Mouse (Mus musculus) liver, embryonic 14.5 days (tissue): ENCODE results near the gene Agpat4. TPM values are rescaled to one million over a fixed set of nuclear protein-coding genes. Genes with fewer than 3 reads are reported as not detected.

Experiments used
- ATAC-seq: fragments of 200-750 bp; cut with Nextera tagmentation; 2 replicates; pipeline ENCODE4 v1.8.0; 2017; ENCODE audit warnings: moderate number of reproducible peaks, mild to moderate bottlenecking, moderate library complexity; ENCODE audit not compliant: insufficient read depth
- DNase-seq, 3 experiments: peaks; one replicate each; pipeline ENCODE4 v3.0.0-alpha.2; 2012 to 2013; ENCODE audit warnings: low read depth in 3 of 3, low spot score in 3 of 3
- H3K27ac ChIP-seq: fragments of 300-500 bp; sonication (generic); 2 replicates; pipeline ENCODE4 v1.5.1; 2014; ENCODE audit warnings: moderate library complexity, mild to moderate bottlenecking, control low read depth, inconsistent platforms
- H3K27me3 ChIP-seq: fragments of 300-500 bp; sonication (generic); 2 replicates; pipeline ENCODE4 v1.6.1; 2014; ENCODE audit warnings: mild to moderate bottlenecking, low read length, moderate library complexity; ENCODE audit not compliant: control insufficient read depth, insufficient read depth
- H3K36me3 ChIP-seq: fragments of 300-500 bp; sonication (generic); replicated peaks from 2 replicates; pipeline ENCODE4 v1.6.1; 2014; ENCODE audit warnings: low read depth; ENCODE audit not compliant: control insufficient read depth, insufficient read depth
- H3K4me1 ChIP-seq, 2 experiments: fragments of 200-500 bp in 1 of 2; fragments of 300-500 bp in 1 of 2; sonication (generic) in 1 of 2; replicated peaks; 2 replicates each; pipeline ENCODE4 v1.6.1; 2012 to 2014; ENCODE audit warnings: antibody characterized with exemption in 1 of 2, inconsistent platforms in 1 of 2, low read length in 1 of 2; ENCODE audit not compliant: control insufficient read depth in 2 of 2, insufficient read depth in 2 of 2
- H3K4me2 ChIP-seq: fragments of 300-500 bp; sonication (generic); 2 replicates; pipeline ENCODE4 v1.6.1; 2014; ENCODE audit warnings: low read depth, mild to moderate bottlenecking, control low read depth, moderate library complexity
- H3K4me3 ChIP-seq, 2 experiments: fragments of 200-500 bp in 1 of 2; fragments of 300-500 bp in 1 of 2; sonication (generic) in 1 of 2; 2 replicates each; pipeline ENCODE4 v1.5.1; 2012 to 2014; ENCODE audit warnings: low read depth in 2 of 2, low read length in 2 of 2, mild to moderate bottlenecking in 2 of 2, control low read depth in 1 of 2, inconsistent platforms in 1 of 2, moderate library complexity in 1 of 2; ENCODE audit not compliant: insufficient read depth in 1 of 2
- H3K9ac ChIP-seq: fragments of 300-500 bp; sonication (generic); replicated peaks from 2 replicates; pipeline ENCODE4 v1.6.1; 2014; ENCODE audit warnings: mild to moderate bottlenecking, control low read depth, moderate library complexity
- H3K9me3 ChIP-seq: fragments of 300-500 bp; sonication (generic); 2 replicates; pipeline ENCODE4 v1.6.1; 2016; ENCODE audit warnings: low read length, mixed read lengths; ENCODE audit not compliant: control insufficient read depth
- CTCF ChIP-seq: IDR thresholded peaks from 2 replicates; pipeline ENCODE4 v1.5.1; 2016; ENCODE audit warnings: antibody characterized with exemption, low read depth, control low read depth
- EP300 ChIP-seq: IDR thresholded peaks from 2 replicates; pipeline ENCODE4 v1.6.1; 2016; ENCODE audit warnings: antibody characterized with exemption, low read depth
- WGBS: fragments of 180-500 bp; shearing (Covaris S2); extraction: QIAGEN DNeasy Blood & Tissue Kit; methylation state at CpG from one replicate; pipeline ENCODE4 v1.1.7; 2014; ENCODE audit not compliant: insufficient replicate concordance; 5-methylcytosine and 5-hydroxymethylcytosine counted together
- polyA plus RNA-seq, 2 experiments: library from polyadenylated mRNA; depleted of rRNA in 1 of 2; stranded (reverse) in 1 of 2; unstranded in 1 of 2; fragments of >200 nt; fragmentation: Nextera tagmentation in 1 of 2; extraction: Ambion mirVana in 1 of 2; gene quantifications; 2 replicates each; pipeline versions ENCODE4 v1.2.1 to v1.2.3; 2012 to 2014

Agpat4 gene
- polyA plus RNA-seq, 2 experiments, result 10.5 to 16.2 TPM

DNA sequence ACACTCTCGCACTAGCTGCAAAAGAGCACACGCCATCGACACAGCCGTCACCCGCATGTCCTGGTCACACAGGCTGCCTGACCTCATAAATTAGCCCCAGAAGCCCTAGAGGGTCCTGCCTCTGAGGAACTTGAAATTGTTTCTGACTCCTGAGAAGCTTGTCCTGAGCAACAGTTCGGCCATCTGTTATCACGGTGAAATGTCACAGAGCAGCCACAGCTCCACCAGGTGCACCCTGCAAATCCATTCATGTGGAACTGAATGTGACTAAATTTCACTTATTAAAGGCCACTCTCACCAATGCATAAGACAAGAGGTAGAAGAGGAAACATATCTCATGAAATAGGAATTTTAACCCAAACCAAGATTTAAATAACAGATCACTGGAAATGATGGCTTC is 142.9 kb downstream of the Agpat4 start:
- no peak for ATAC-seq

DNA sequence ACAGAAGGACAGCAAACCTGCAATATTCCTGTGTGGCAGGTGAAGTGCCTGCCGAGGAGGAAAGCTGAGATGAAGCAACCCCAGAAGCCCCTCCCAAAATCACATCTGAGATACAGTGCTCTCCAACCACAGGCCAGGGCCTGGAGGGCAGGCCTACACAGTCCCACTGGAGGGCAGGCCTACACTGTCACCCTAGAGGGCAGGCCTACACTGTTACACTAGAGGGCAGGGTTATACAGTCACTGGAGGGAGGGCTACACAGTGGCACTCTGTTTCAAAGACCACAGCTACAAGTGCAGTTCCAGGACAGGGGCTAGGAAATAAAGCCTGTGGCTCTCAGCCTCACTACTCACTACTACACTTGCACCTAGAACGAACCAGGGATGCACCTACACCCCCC is 143.4 kb downstream of the Agpat4 start:
- H3K27ac ChIP-seq, result no peak overlapping the region
- H3K9ac ChIP-seq, result no peak overlapping the region
- DNase-seq, result no peak
- no peaks in the 10 kb centered on the region for H3K27me3 ChIP-seq
- H3K4me2 ChIP-seq, result no peak overlapping the region
- H3K4me1 ChIP-seq, result no peaks in the 10 kb centered on the region; a peak in 1 of 4 replicates
- no peaks in the 10 kb centered on the region; the same call in 1 of the 2 replicates for H3K36me3 ChIP-seq
- 51% methylated on average over 2 of the region's 2 CpGs for WGBS
- no peaks in the 10 kb centered on the region for H3K9me3 ChIP-seq
- no peak overlapping the region for H3K4me3 ChIP-seq
- no peak for TF ChIP-seq EP300
- TF ChIP-seq CTCF, result peak; percentile 56
- ATAC-seq, result peak; percentile 56

More for the DNA sequence above, 142.9 kb downstream of the Agpat4 start:
- peaks cover 2% of the 10 kb centered on the region; the same call in 1 of the 2 replicates for H3K36me3 ChIP-seq
- no peak for TF ChIP-seq EP300
- TF ChIP-seq CTCF, result no peak
- H3K9ac ChIP-seq, result no peak overlapping the region
- no peak overlapping the region for H3K4me3 ChIP-seq
- H3K27ac ChIP-seq, result no peak overlapping the region
- no peak for DNase-seq
- no peak overlapping the region for H3K4me2 ChIP-seq
- no peaks in the 10 kb centered on the region for H3K9me3 ChIP-seq
- no peaks in the 10 kb centered on the region for H3K27me3 ChIP-seq
- no peaks in the 10 kb centered on the region; a peak in 1 of 4 replicates for H3K4me1 ChIP-seq
- 79% methylated on average over 7 of the region's 7 CpGs for WGBS

DNA sequence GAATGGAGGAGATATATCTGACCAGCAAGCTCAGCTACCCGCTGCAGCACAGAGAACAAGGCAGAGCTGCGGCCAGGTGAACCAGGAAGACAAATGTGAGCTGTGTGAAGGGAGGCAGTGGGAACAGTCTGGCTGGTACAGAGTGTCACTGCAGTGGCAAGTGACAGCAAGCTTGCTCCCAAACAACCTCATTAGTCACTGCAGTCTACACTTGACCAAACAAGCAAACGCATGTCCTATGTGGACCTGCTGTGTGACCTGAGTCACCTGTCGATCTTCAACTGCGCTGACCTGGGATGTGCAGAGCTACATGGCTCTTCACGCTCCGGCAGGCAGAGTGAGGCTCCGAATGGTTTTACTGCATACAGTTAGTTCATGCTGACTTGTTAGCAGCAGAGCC is 144.3 kb downstream of the Agpat4 start:
- Histone ChIP-seq H3K27ac (no peak overlapping the region), H3K4me2 (no peak overlapping the region), H3K4me1 (no peaks in the 10 kb centered on the region; a peak in 1 of 4 replicates), H3K36me3 (no peaks in the 10 kb centered on the region; the same call in 1 of the 2 replicates), H3K9ac (no peak overlapping the region), H3K4me3 (no peak overlapping the region), H3K27me3 (no peaks in the 10 kb centered on the region), H3K9me3 (no peaks in the 10 kb centered on the region)
- no peak for ATAC-seq
- WGBS, result 85% methylated on average over 8 of the region's 8 CpGs
- no peak for TF ChIP-seq CTCF
- no peak for TF ChIP-seq EP300
- no peak for DNase-seq

DNA sequence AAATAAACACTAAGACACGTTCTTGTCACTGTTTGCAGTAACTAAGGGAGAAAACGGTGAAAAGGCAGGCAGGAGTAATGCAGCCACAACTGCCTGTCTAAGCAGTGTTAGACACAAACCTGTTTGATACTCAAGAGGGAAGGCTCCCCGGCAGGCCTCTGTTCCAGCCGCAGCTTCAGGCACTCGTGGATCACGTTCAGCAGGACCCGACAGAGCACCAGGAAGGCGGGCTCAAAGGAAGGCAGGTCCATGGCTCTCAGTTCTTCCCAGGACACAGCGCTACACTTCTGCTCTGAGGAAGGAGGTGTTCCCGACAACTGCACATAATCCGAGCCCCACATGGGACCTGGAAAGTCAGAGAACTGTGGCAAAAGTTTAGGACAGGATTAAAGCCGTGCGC is 145.3 kb downstream of the Agpat4 start:
- TF ChIP-seq CTCF (no peak), EP300 (no peak)
- H3K4me3 ChIP-seq, result no peak overlapping the region
- H3K4me2 ChIP-seq, result no peak overlapping the region
- H3K27me3 ChIP-seq, result no peaks in the 10 kb centered on the region
- H3K36me3 ChIP-seq, result no peaks in the 10 kb centered on the region
- no peaks in the 10 kb centered on the region; a peak in 1 of 4 replicates for H3K4me1 ChIP-seq
- 76% methylated on average over 13 of the region's 13 CpGs for WGBS
- H3K9ac ChIP-seq, result no peak overlapping the region
- DNase-seq (no peak), ATAC-seq (no peak)
- H3K9me3 ChIP-seq, result no peaks in the 10 kb centered on the region
- H3K27ac ChIP-seq, result no peak overlapping the region

DNA sequence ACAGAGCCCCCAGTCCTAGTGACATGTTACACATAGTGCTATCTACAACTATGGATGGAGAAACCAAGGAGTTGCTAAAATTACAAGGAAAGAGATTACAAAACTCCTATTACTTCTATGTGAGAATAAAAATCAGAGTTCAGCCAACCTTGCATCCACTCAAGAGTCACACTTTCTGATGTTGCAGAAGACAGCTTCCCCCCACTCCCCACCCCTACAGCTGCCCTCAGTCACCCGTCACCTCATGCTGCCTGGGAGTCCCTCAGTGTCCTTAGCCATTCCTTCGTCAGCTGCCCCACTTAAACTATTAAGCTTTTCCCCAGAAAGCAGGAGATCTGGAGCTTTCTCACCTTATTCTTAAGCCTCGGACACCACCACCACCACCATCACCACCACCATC is 145.8 kb downstream of the Agpat4 start:
- Histone ChIP-seq H3K36me3 (no peaks in the 10 kb centered on the region), H3K4me3 (no peak overlapping the region), H3K27me3 (no peaks in the 10 kb centered on the region), H3K9me3 (no peaks in the 10 kb centered on the region), H3K9ac (no peak overlapping the region), H3K4me2 (no peak overlapping the region), H3K4me1 (no peaks in the 10 kb centered on the region; a peak in 1 of 4 replicates), H3K27ac (no peak overlapping the region)
- ATAC-seq (no peak), DNase-seq (no peak)
- WGBS, result 68% methylated on average over 3 of the region's 3 CpGs
- TF ChIP-seq EP300, result no peak
- TF ChIP-seq CTCF, result no peak
